Mouse (Mus musculus) lung, postnatal 0 days (tissue): ENCODE measurements around the gene Pcsk5. TPM values are rescaled to one million over a fixed set of nuclear protein-coding genes. Genes with fewer than 3 reads are reported as not detected.

Experiments used
- ATAC-seq: fragments of 200-750 bp; cut with Nextera tagmentation; 2 replicates; pipeline ENCODE4 v1.8.0; 2017; ENCODE audit warnings: moderate library complexity
- DNase-seq: peaks from one replicate; pipeline ENCODE4 v3.0.0-alpha.2; 2016; ENCODE audit warnings: low spot score
- H3K27ac ChIP-seq: fragments of 300-500 bp; sonication (generic); 2 replicates; pipeline ENCODE4 v1.5.1; 2014; ENCODE audit warnings: antibody characterized with exemption, mild to moderate bottlenecking, low read length, mixed read lengths
- H3K27me3 ChIP-seq: fragments of 300-500 bp; sonication (generic); replicated peaks from 2 replicates; pipeline ENCODE4 v1.6.1; 2014; ENCODE audit warnings: low read length, mixed read lengths; ENCODE audit not compliant: insufficient read depth
- H3K36me3 ChIP-seq: fragments of 300-500 bp; sonication (generic); 2 replicates; pipeline ENCODE4 v1.6.1; 2014; ENCODE audit warnings: low read length, mixed read lengths; ENCODE audit not compliant: insufficient read depth
- H3K4me1 ChIP-seq: fragments of 300-500 bp; sonication (generic); 2 replicates; pipeline ENCODE4 v1.6.1; 2014; ENCODE audit warnings: antibody characterized with exemption, low read depth, low read length, mixed read lengths; ENCODE audit not compliant: insufficient read depth
- H3K4me2 ChIP-seq: fragments of 300-500 bp; sonication (generic); replicated peaks from 2 replicates; pipeline ENCODE4 v1.6.1; 2014; ENCODE audit warnings: low read depth, mild to moderate bottlenecking, low read length, moderate library complexity, mixed read lengths
- H3K4me3 ChIP-seq: fragments of 300-500 bp; sonication (generic); 2 replicates; pipeline ENCODE4 v1.5.1; 2014; ENCODE audit warnings: low read depth, low read length
- H3K9ac ChIP-seq: fragments of 300-500 bp; sonication (generic); replicated peaks from 2 replicates; pipeline ENCODE4 v1.6.1; 2014; ENCODE audit warnings: low read depth, mild to moderate bottlenecking
- H3K9me3 ChIP-seq: fragments of 300-500 bp; sonication (generic); 2 replicates; pipeline ENCODE4 v1.6.1; 2016; ENCODE audit warnings: low read length, mixed read lengths
- CTCF ChIP-seq: IDR thresholded peaks from 2 replicates; pipeline ENCODE4 v1.5.1; 2016; ENCODE audit warnings: antibody characterized with exemption, mild to moderate bottlenecking
- EP300 ChIP-seq: IDR thresholded peaks from 2 replicates; pipeline ENCODE4 v1.6.1; 2016; ENCODE audit warnings: antibody characterized with exemption, mild to moderate bottlenecking, control low read depth
- WGBS: fragments of 180-500 bp; shearing (Covaris S2); extraction: QIAGEN DNeasy Blood & Tissue Kit; methylation state at CpG from one replicate; pipeline ENCODE4 v1.1.7; 2014; 5-methylcytosine and 5-hydroxymethylcytosine counted together
- polyA plus RNA-seq: library from polyadenylated mRNA; unstranded; fragments of >200 nt; fragmentation: Nextera tagmentation; extraction: Ambion mirVana; gene quantifications from 2 replicates; pipeline ENCODE4 v1.2.1, GENCODE M21; 2015

The Pcsk5 gene
- polyA plus RNA-seq, 1 experiment from 2014 or later, result 26.3 TPM

DNA sequence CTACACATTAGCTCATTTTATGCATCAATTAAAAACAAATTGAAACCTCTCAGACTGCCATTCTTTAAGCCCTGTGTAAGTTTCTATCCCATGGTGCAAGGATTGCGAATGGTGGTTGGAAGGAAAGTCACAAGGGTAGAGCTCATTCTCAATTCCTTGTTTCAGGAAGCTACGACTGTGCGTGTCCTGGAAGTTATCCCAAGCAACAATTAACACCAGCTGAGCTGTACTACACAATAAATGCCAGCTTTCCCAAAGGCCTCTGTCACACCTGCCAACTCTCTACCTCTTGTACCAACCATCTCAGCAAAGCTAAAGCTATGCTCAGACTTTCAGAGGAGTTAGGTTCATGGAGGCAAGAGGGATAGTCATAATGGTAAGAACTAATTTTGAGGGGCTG, 174.8 kb downstream of the Pcsk5 start:
- H3K27me3 ChIP-seq, result no peaks in the 10 kb centered on the region
- TF ChIP-seq CTCF (no peak), EP300 (no peak)
- no peak overlapping the region for H3K27ac ChIP-seq
- H3K4me1 ChIP-seq, result no peaks in the 10 kb centered on the region
- no peak overlapping the region for H3K4me2 ChIP-seq
- no peaks in the 10 kb centered on the region for H3K9me3 ChIP-seq
- H3K4me3 ChIP-seq, result no peak overlapping the region
- no peak overlapping the region for H3K9ac ChIP-seq
- 90% methylated on average over 3 of the region's 3 CpGs for WGBS
- no peak for ATAC-seq
- H3K36me3 ChIP-seq, result no peaks in the 10 kb centered on the region
- DNase-seq, result no peak

- no peak for ATAC-seq
- H3K4me1 ChIP-seq, result no peaks in the 10 kb centered on the region
- no peaks in the 10 kb centered on the region for H3K36me3 ChIP-seq
- H3K27ac ChIP-seq, result no peak overlapping the region
- H3K4me3 ChIP-seq, result no peak overlapping the region
- no peak for TF ChIP-seq CTCF
- no peak for TF ChIP-seq EP300
- no peak for DNase-seq
- H3K9ac ChIP-seq, result no peak overlapping the region
- H3K27me3 ChIP-seq, result no peaks in the 10 kb centered on the region
- H3K4me2 ChIP-seq, result no peak overlapping the region
- 87% methylated on average over 6 of the region's 6 CpGs for WGBS
- H3K9me3 ChIP-seq, result no peaks in the 10 kb centered on the region
Observed at GRCm38 (mm10) chr19:17662271-17662670, 175.2 kb downstream of the Pcsk5 start.

DNA sequence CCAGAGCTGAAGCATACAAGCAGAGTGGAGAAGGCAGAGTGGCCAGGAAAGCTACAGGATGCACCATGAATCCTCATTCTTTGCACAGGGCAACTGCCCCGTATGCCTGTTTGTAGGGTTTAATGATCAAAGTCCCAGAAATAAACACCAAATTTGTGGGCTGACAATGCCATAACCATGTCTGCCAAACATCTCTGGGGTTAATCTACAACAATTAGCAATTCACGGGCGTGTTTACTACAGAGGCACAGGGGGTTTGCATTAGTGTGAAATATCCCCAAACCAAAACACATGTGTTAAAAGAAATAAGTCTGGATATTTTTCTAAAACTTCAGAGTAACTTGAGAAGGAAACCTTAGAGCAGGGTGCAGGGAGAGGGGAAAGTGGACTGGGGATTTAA, 178.1 kb downstream of the Pcsk5 start:
- Histone ChIP-seq H3K4me2 (no peak overlapping the region), H3K9me3 (no peaks in the 10 kb centered on the region), H3K36me3 (no peaks in the 10 kb centered on the region), H3K27ac (no peak overlapping the region), H3K9ac (no peak overlapping the region), H3K4me3 (no peak overlapping the region), H3K27me3 (no peaks in the 10 kb centered on the region), H3K4me1 (no peaks in the 10 kb centered on the region)
- DNase-seq, result no peak
- no peak for ATAC-seq
- TF ChIP-seq CTCF, result no peak
- TF ChIP-seq EP300, result no peak
- 74% methylated on average over 3 of the region's 3 CpGs for WGBS

DNA sequence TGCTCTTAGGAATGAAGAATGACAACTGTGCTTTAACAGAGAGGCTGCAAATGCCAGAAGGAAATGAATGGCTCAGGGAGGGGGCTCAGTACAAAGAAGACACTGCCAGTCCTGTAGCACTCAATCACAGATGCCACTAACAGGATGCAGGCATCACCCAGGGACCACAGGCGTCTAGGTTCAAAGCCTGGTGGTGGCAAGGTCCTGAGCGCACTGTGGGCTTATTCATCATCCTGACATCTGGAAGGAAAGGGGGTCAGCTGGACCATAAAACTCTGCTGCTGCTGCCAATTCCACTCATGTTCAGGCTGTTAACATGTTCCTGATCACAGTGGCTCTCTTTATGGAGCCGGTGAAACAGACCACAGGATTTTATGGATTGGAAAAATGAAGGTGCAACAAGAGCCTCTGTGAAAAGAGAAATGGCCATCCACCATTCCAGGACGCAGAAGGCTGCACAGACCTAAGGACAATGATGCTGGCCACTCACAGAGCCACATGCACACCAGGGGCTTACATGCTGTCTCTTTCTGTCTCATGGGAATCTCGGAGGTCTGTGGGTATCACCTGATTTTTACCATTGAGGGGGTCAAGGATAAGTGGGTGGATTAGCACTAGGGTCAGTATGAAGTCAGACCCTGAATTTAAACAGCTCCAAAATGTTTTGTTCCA, 186.5 kb downstream of the Pcsk5 start:
- H3K4me1 ChIP-seq, result no peaks in the 10 kb centered on the region
- ATAC-seq, result peak; percentile 76
- H3K4me3 ChIP-seq, result no peak overlapping the region
- 40% methylated on average over 5 of the region's 5 CpGs for WGBS
- no peak for TF ChIP-seq CTCF
- no peak for TF ChIP-seq EP300
- H3K4me2 ChIP-seq, result no peak overlapping the region
- no peak overlapping the region for H3K9ac ChIP-seq
- DNase-seq, result peak; percentile 17
- no peaks in the 10 kb centered on the region for H3K9me3 ChIP-seq
- no peaks in the 10 kb centered on the region for H3K36me3 ChIP-seq
- H3K27me3 ChIP-seq, result no peaks in the 10 kb centered on the region
- no peak overlapping the region for H3K27ac ChIP-seq

DNA sequence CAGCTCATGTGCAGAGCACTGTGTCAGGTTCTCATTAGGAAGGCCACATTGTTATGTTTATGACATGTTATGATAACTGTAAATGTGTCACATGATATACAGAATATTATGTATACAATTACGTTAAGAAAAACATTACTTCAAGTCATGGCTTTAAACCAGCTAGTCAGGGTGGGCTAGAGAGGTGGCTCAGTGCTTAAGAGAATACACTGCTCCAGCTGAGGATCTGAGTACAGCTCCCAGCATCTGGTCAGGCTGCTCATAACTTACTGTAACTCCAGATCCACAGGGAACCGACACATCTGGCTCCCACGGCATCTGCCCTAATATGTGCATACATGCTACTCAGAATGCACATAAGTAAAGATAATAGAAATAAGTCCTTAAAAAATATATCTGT, 187.5 kb downstream of the Pcsk5 start:
- 57% methylated on average over 3 of the region's 3 CpGs for WGBS
- DNase-seq, result no peak
- ATAC-seq, result no peak
- Histone ChIP-seq H3K9me3 (no peaks in the 10 kb centered on the region), H3K4me3 (no peak overlapping the region), H3K4me1 (no peaks in the 10 kb centered on the region), H3K4me2 (no peak overlapping the region), H3K27me3 (no peaks in the 10 kb centered on the region), H3K36me3 (no peaks in the 10 kb centered on the region), H3K9ac (no peak overlapping the region), H3K27ac (no peak overlapping the region)
- TF ChIP-seq EP300, result no peak
- TF ChIP-seq CTCF, result no peak

- TF ChIP-seq CTCF, result peak; percentile 13; the same call in 1 of the 2 replicates
- no peak for TF ChIP-seq EP300
- H3K9me3 ChIP-seq, result no peaks in the 10 kb centered on the region
- 50% methylated on average over 3 of the region's 3 CpGs for WGBS
Observed at GRCm38 (mm10) chr19:17643128-17643797, 194.2 kb downstream of the Pcsk5 start.

More at GRCm38 (mm10) chr19:17643128-17643797, 194.2 kb downstream of the Pcsk5 start:
- Histone ChIP-seq H3K36me3 (no peaks in the 10 kb centered on the region), H3K9ac (no peak overlapping the region), H3K27ac (no peak overlapping the region), H3K27me3 (no peaks in the 10 kb centered on the region), H3K4me3 (no peak overlapping the region), H3K4me2 (no peak overlapping the region), H3K4me1 (no peaks in the 10 kb centered on the region)
- ATAC-seq (no peak), DNase-seq (peak; percentile 9)
